Mouse (Mus musculus) Patski (cell line): ENCODE results near the gene Drd5. TPM values are rescaled to one million over a fixed set of nuclear protein-coding genes. Genes with fewer than 3 reads are reported as not detected.

Experiments
- ATAC-seq: fragments of 100-300 bp; one replicate; pipeline ENCODE4 v1.8.0; 2021
- CTCF ChIA-PET: fragments of 350-600 bp; sonication (Branson Sonifier 250); formaldehyde crosslinking; loops from one replicate; lab custom pipeline; 2022; ENCODE audit warnings: inconsistent platforms; lab: Charles Lee
- POLR2A ChIA-PET: fragments of 350-600 bp; sonication (Branson Sonifier 250); formaldehyde crosslinking; loops from one replicate; lab custom pipeline; 2022; ENCODE audit warnings: antibody characterized with exemption, inconsistent platforms; lab: Charles Lee
- DNase-seq: peaks from one replicate; pipeline ENCODE4 v3.0.0-alpha.2; 2011; ENCODE audit warnings: low read depth, low spot score
- H3K27me3 ChIP-seq: fragments of 371-371 bp; one replicate; pipeline ENCODE4 v1.5.1; 2021
- CTCF ChIP-seq: fragments of 100-300 bp; IDR thresholded peaks from one replicate; pipeline ENCODE4 v1.5.1; 2021
- in situ Hi-C: fragments of 300-500 bp; cut with MboI; formaldehyde crosslinking; loops from 3 replicates; pipeline ENCODE4 v1.11.1; 2018; ENCODE audit warnings: low pct_unique_long_range_greater_than_20kb, mixed read lengths
- polyA plus RNA-seq: library from polyadenylated mRNA; unstranded; gene quantifications from one replicate; pipeline ENCODE4 v1.2.3, GENCODE M21; 2021

The Drd5 gene
- polyA plus RNA-seq, 1 experiment from 2014 or later = not detected

DNA sequence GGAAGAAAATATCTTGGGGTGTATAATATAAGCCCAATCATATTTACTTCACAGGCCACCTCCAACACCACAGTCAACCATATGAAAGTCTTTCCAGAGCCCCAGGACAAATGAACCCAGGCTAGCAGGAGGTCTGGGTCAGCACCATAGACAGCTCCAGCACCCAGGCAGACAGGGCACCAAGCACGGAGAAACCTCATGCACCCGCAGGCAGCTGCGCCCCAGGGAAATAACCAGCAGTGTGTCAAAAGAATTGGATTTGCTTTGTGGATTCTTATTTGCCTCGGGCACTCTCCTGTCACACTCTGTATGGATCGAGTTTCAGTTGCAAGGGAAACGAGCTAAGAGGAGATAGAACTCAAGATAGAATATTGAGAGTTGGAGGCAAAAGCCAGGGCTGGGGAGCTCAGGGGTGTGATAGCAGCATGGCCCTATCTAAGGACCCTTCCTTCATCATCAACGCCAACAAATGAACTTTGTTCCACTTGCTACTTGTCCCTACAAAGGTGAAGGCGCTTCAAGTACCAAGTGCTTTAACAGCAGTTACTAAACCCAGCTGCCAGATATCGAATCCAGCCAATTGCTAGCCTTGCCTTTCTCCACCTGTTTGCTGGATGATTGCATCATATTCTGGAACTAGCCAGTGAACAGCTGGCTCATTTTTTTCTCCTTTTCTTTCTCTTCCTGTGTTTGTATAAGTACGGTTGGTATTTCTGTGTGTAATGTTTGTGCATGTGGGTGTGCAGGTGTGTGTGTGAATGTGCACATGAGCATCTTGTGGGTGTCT lies 27.7 kb downstream of the Drd5 start:
- POLR2A ChIA-PET = no interaction called here
- peaks cover 15% of the 10 kb centered on the region for H3K27me3 ChIP-seq
- ATAC-seq (peak; percentile 80), DNase-seq (no peak)
- in situ Hi-C loops = no loop called here
- TF ChIP-seq CTCF = no peak
- CTCF ChIA-PET = interaction anchor here (1.4 kb wide), 1 partner anchor 11 kb away, joined by 3 read pairs; no protein-coding TSS in a partner anchor

GRCm38 (mm10) chr5:38350351-38350929 lies 31.3 kb downstream of the Drd5 start:
- peaks cover 1% of the 10 kb centered on the region for H3K27me3 ChIP-seq
- DNase-seq (no peak), ATAC-seq (no peak)
- CTCF ChIA-PET = no interaction called here
- TF ChIP-seq CTCF = no peak
- in situ Hi-C loops = no loop called here
- POLR2A ChIA-PET = no interaction called here

DNA sequence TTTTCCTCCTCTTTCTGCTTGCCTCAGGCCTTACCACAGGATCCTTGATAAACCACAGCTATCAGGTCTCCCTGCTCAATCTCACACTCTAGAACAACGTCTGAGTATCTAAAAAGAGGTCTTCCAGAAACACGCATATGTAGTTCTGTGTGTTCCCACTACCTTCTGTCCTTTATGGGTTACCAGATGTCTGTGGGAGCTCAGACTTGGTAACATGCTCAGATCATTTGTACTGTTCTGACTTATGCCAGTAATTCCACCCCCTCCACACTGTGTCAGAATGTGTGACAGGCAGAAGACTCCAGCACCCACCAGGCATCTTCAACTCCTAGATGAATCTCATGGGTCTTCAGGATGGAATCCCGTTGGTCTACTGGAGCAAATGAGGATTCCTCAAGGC lies 37.8 kb downstream of the Drd5 start:
- no peak for TF ChIP-seq CTCF
- CTCF ChIA-PET = no interaction called here
- no peaks in the 10 kb centered on the region for H3K27me3 ChIP-seq
- POLR2A ChIA-PET = no interaction called here
- in situ Hi-C loops = no loop called here
- ATAC-seq = no peak
- DNase-seq = no peak

DNA sequence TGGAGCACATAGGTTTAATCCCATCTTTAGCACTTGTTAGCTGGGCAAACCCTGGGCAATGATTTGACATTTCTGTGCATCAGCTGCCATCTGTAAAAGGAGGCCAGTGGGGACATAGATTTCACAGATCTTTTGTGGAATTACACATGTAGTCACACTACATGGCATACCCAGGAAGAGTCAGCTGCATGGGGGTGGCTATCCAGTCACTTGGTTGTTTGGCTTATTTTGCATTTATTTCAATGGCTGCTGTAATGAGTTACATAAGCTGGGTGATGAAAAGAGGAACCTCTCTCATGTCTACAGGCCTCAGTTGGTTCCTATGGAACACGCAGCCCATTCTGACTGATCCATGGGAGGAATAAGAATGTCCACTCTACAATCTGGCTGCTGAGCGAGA lies 40.5 kb downstream of the Drd5 start:
- ATAC-seq = no peak
- TF ChIP-seq CTCF = no peak

DNA sequence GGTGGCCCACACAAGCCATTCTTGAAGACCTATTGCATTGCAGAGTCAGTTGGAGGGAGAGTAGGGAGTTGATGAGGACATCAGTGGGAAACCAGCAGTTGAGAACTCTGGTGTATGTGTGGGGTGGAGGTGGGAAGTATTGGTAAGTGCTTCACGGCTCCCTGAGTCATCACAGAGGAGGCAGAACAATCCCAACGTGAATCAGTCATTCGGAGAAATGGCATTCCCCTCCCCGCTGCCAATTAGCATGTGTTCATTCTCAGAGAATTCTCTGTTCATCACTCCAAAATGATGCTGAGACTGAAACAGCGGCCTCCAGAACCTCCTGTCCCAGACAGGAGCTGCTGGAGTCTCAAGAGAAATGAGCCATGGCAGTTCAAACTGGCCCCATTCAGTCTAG lies 45.2 kb downstream of the Drd5 start:
- in situ Hi-C loops = no loop called here
- POLR2A ChIA-PET = no interaction called here
- peak; percentile 72 for ATAC-seq

More for the DNA sequence above, 40.5 kb downstream of the Drd5 start:
- CTCF ChIA-PET = interaction anchor here (0.9 to 1.4 kb wide), 2 partner anchors 12 to 27 kb away, joined by 4 read pairs; no protein-coding TSS in a partner anchor
- DNase-seq = no peak
- H3K27me3 ChIP-seq = no peaks in the 10 kb centered on the region
- POLR2A ChIA-PET = interaction anchor here (1.0 kb wide), 1 partner anchor 82 kb away, joined by 3 read pairs; no protein-coding TSS in a partner anchor
- in situ Hi-C loops = no loop called here

DNA sequence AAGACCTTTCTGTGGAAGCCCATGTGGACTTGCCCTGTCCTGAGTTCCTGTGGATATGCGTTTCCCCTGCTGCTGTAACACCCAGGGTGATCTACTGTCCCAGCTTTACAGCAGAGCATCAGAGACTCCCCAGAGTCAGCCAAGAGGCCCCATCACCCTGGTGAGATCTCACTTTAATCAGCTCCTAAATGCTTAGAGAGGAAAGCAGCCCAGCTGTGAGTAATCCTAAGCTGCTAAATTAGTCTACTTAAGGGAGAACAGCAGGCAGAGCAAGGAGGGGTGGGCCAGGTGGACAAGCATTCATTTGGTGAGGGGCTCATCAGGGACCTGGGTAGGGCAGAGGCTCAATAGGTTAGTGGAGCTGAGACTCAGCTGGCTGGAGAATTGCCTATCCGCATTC lies 46.4 kb downstream of the Drd5 start:
- in situ Hi-C loops = no loop called here
- DNase-seq = no peak
- no peaks in the 10 kb centered on the region for H3K27me3 ChIP-seq
- no peak for ATAC-seq
- no peak for TF ChIP-seq CTCF
- ChIA-PET CTCF (interaction anchor here (1.4 kb wide), 1 partner anchor 51 kb away, joined by 3 read pairs; no protein-coding TSS in a partner anchor), POLR2A (interaction anchor here (0.5 kb wide), 1 partner anchor 250 kb away, joined by 3 read pairs; no protein-coding TSS in a partner anchor)

More for the DNA sequence above, 45.2 kb downstream of the Drd5 start:
- CTCF ChIA-PET = interaction anchor here (1.4 kb wide), 1 partner anchor 50 kb away, joined by 3 read pairs; no protein-coding TSS in a partner anchor
- no peaks in the 10 kb centered on the region for H3K27me3 ChIP-seq
- no peak for TF ChIP-seq CTCF
- DNase-seq = peak; percentile 81

DNA sequence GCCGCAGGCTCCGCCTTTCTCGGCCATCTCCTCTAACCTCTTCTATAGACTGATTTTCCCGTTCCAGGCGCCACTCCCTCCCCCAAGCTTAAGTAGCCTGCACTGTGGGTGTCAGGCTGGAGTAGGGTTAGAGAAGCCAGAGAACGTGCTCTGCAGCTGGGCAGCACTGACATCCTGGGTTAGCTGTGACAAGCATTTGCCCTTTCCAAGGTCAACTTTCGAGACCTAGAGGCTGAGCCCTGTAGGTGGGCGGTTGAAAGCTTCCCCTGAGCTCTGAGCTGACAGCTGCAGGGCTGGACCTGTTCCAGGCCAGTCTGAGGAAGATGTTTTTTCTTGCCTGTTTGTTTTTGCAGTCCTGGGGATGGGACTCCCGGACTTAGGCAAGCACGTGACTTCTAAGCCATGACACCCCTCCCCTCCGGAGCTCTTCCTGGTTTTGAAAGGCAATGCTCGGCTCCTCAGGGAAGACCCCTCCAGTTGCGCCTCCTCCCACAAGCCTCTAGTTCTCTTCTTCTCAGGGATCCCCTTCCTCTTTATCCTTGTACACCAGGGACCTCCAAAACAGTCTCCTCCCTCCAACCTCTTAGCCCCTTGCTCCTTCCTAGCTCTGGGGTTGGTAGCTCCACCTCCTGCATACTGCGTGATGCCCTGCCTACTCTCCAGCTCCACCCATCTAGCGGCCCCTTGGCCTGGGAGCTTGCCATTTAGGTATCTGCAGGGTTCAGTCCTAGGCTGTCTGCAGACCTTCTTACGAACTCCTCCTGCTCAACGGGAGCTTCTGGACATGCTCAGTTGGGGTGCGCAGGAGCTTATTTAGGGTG lies 47.7 kb downstream of the Drd5 start:
- in situ Hi-C loops = no loop called here
- no peak for TF ChIP-seq CTCF
- ChIA-PET CTCF (interaction anchor here (1.0 to 1.4 kb wide), 5 partner anchors 12 to 103 kb away, joined by 3 to 4 read pairs (median 3); no protein-coding TSS in a partner anchor), POLR2A (no interaction called here)
- no peaks in the 10 kb centered on the region for H3K27me3 ChIP-seq
- peak; percentile 20 for ATAC-seq
- no peak for DNase-seq

- DNase-seq (no peak), ATAC-seq (no peak)
- TF ChIP-seq CTCF = no peak
- in situ Hi-C loops = no loop called here
- CTCF ChIA-PET = no interaction called here
- H3K27me3 ChIP-seq = no peaks in the 10 kb centered on the region
- POLR2A ChIA-PET = no interaction called here
These were observed 52.1 kb downstream of the Drd5 start for GRCm38 (mm10) chr5:38371308-38371707.

Other genes starting within 250 kb of the Drd5 start
- gene Nsg1, start 159.5 kb upstream of the Drd5 start, polyA plus RNA-seq = 12.7 TPM
- 11.9 TPM for gene Zbtb49, start 98.9 kb upstream of the Drd5 start, polyA plus RNA-seq
- gene Lyar, start 98.9 kb upstream of the Drd5 start, polyA plus RNA-seq = 36.6 TPM
- 63.1 TPM for gene Tmem128, start 59.2 kb upstream of the Drd5 start, polyA plus RNA-seq
- gene Otop1, start 43.4 kb upstream of the Drd5 start, polyA plus RNA-seq = not detected
- 2.7 TPM for gene Slc2a9, start 183.8 kb downstream of the Drd5 start, polyA plus RNA-seq
- gene Wdr1, start 243.9 kb downstream of the Drd5 start, polyA plus RNA-seq = 416 TPM